Mouse (Mus musculus): ENCODE data around the gene Tpmt. TPM values are rescaled to one million over a fixed set of nuclear protein-coding genes. Genes with fewer than 3 reads are reported as not detected.

The Tpmt gene
- polyA plus RNA-seq, 1 experiment from 2014 or later = 15.9 TPM

- H3K27me3 ChIP-seq (replicated peaks; ENCODE audit: control insufficient read depth, insufficient read depth, low read length) = no peaks in the 10 kb centered on the region
- no peaks in the 10 kb centered on the region for H3K9me3 ChIP-seq (ENCODE audit: control insufficient read depth, low read length)
- H3K4me3 ChIP-seq (ENCODE audit: low read depth, low read length) = no peak overlapping the region
- ATAC-seq (replicated peaks; ENCODE audit: low FRiP score) (no peak), DNase-seq (ENCODE audit: low spot score) (peak; percentile 27)
- H3K36me3 ChIP-seq (ENCODE audit: control insufficient read depth, insufficient read depth, low read length) = peaks cover 2% of the 10 kb centered on the region; the same call in 1 of the 2 replicates
- no peak overlapping the region for H3K9ac ChIP-seq (ENCODE audit: low read depth, low read length)
- no peaks in the 10 kb centered on the region for H3K4me1 ChIP-seq (replicated peaks; ENCODE audit: control insufficient read depth, insufficient read depth, low read length)
- H3K4me2 ChIP-seq = no peak overlapping the region
- 90% methylated on average over 13 of the region's 13 CpGs for WGBS
- H3K27ac ChIP-seq (ENCODE audit: low read depth, low read length) = no peak overlapping the region
These were observed 27.3 kb upstream of the Tpmt start for GRCm38 (mm10) chr13:47071871-47072270.

- no peak overlapping the region for H3K4me3 ChIP-seq (ENCODE audit: low read depth, low read length)
- H3K9ac ChIP-seq (ENCODE audit: low read depth, low read length) = no peak overlapping the region
- ATAC-seq (replicated peaks; ENCODE audit: low FRiP score) = no peak
- no peaks in the 10 kb centered on the region for H3K9me3 ChIP-seq (ENCODE audit: control insufficient read depth, low read length)
- H3K36me3 ChIP-seq (ENCODE audit: control insufficient read depth, insufficient read depth, low read length) = peaks cover 2% of the 10 kb centered on the region; the same call in 1 of the 2 replicates
- DNase-seq (ENCODE audit: low spot score) = peak; percentile 24
- H3K4me1 ChIP-seq (replicated peaks; ENCODE audit: control insufficient read depth, insufficient read depth, low read length) = no peaks in the 10 kb centered on the region
- WGBS = 87% methylated on average over 15 of the region's 15 CpGs
- no peaks in the 10 kb centered on the region for H3K27me3 ChIP-seq (replicated peaks; ENCODE audit: control insufficient read depth, insufficient read depth, low read length)
- H3K4me2 ChIP-seq = no peak overlapping the region
- no peak overlapping the region for H3K27ac ChIP-seq (ENCODE audit: low read depth, low read length)
These were observed 26.0 kb upstream of the Tpmt start for GRCm38 (mm10) chr13:47070329-47071080.

- ATAC-seq (replicated peaks; ENCODE audit: low FRiP score) (no peak), DNase-seq (ENCODE audit: low spot score) (no peak)
- Histone ChIP-seq H3K4me1 (replicated peaks; ENCODE audit: control insufficient read depth, insufficient read depth, low read length) (no peaks in the 10 kb centered on the region), H3K27ac (ENCODE audit: low read depth, low read length) (no peak overlapping the region), H3K4me3 (ENCODE audit: low read depth, low read length) (no peak overlapping the region), H3K4me2 (no peak overlapping the region), H3K9ac (ENCODE audit: low read depth, low read length) (no peak overlapping the region), H3K9me3 (ENCODE audit: control insufficient read depth, low read length) (no peaks in the 10 kb centered on the region), H3K27me3 (replicated peaks; ENCODE audit: control insufficient read depth, insufficient read depth, low read length) (no peaks in the 10 kb centered on the region), H3K36me3 (ENCODE audit: control insufficient read depth, insufficient read depth, low read length) (peaks cover under 1% of the 10 kb centered on the region; the same call in 1 of the 2 replicates)
- 89% methylated on average over 6 of the region's 6 CpGs for WGBS
These were observed 22.5 kb upstream of the Tpmt start for GRCm38 (mm10) chr13:47067001-47067400.

- WGBS = 95% methylated on average over 10 of the region's 10 CpGs
- Histone ChIP-seq H3K4me1 (replicated peaks; ENCODE audit: control insufficient read depth, insufficient read depth, low read length) (no peaks in the 10 kb centered on the region), H3K36me3 (ENCODE audit: control insufficient read depth, insufficient read depth, low read length) (no peaks in the 10 kb centered on the region), H3K9me3 (ENCODE audit: control insufficient read depth, low read length) (no peaks in the 10 kb centered on the region), H3K4me2 (no peak overlapping the region), H3K27ac (ENCODE audit: low read depth, low read length) (no peak overlapping the region), H3K4me3 (ENCODE audit: low read depth, low read length) (no peak overlapping the region), H3K27me3 (replicated peaks; ENCODE audit: control insufficient read depth, insufficient read depth, low read length) (no peaks in the 10 kb centered on the region), H3K9ac (ENCODE audit: low read depth, low read length) (no peak overlapping the region)
- ATAC-seq (replicated peaks; ENCODE audit: low FRiP score) (no peak), DNase-seq (ENCODE audit: low spot score) (peak; percentile 15)
These were observed 22.0 kb upstream of the Tpmt start for GRCm38 (mm10) chr13:47066516-47066915.

GRCm38 (mm10) chr13:47063985-47064760 is 19.6 kb upstream of the Tpmt start:
- H3K27me3 ChIP-seq (replicated peaks; ENCODE audit: control insufficient read depth, insufficient read depth, low read length) = no peaks in the 10 kb centered on the region
- DNase-seq (ENCODE audit: low spot score) (peak; percentile 24), ATAC-seq (replicated peaks; ENCODE audit: low FRiP score) (no peak)
- H3K4me2 ChIP-seq = no peak overlapping the region
- WGBS = 84% methylated on average over 15 of the region's 15 CpGs
- H3K9ac ChIP-seq (ENCODE audit: low read depth, low read length) = no peak overlapping the region
- no peaks in the 10 kb centered on the region for H3K36me3 ChIP-seq (ENCODE audit: control insufficient read depth, insufficient read depth, low read length)
- H3K27ac ChIP-seq (ENCODE audit: low read depth, low read length) = no peak overlapping the region
- H3K9me3 ChIP-seq (ENCODE audit: control insufficient read depth, low read length) = no peaks in the 10 kb centered on the region
- no peaks in the 10 kb centered on the region for H3K4me1 ChIP-seq (replicated peaks; ENCODE audit: control insufficient read depth, insufficient read depth, low read length)
- H3K4me3 ChIP-seq (ENCODE audit: low read depth, low read length) = no peak overlapping the region

- ATAC-seq (replicated peaks; ENCODE audit: low FRiP score) = no peak
- Histone ChIP-seq H3K4me3 (ENCODE audit: low read depth, low read length) (no peak overlapping the region), H3K27me3 (replicated peaks; ENCODE audit: control insufficient read depth, insufficient read depth, low read length) (no peaks in the 10 kb centered on the region), H3K36me3 (ENCODE audit: control insufficient read depth, insufficient read depth, low read length) (no peaks in the 10 kb centered on the region), H3K9ac (ENCODE audit: low read depth, low read length) (no peak overlapping the region), H3K27ac (ENCODE audit: low read depth, low read length) (no peak overlapping the region), H3K4me1 (replicated peaks; ENCODE audit: control insufficient read depth, insufficient read depth, low read length) (no peaks in the 10 kb centered on the region), H3K9me3 (ENCODE audit: control insufficient read depth, low read length) (no peaks in the 10 kb centered on the region), H3K4me2 (no peak overlapping the region)
- WGBS = 94% methylated on average over 17 of the region's 17 CpGs
- DNase-seq (ENCODE audit: low spot score) = no peak
These were observed 18.2 kb upstream of the Tpmt start for GRCm38 (mm10) chr13:47062756-47063155.

- Histone ChIP-seq H3K4me1 (replicated peaks; ENCODE audit: control insufficient read depth, insufficient read depth, low read length) (no peaks in the 10 kb centered on the region), H3K27ac (ENCODE audit: low read depth, low read length) (no peak overlapping the region), H3K4me3 (ENCODE audit: low read depth, low read length) (no peak overlapping the region), H3K36me3 (ENCODE audit: control insufficient read depth, insufficient read depth, low read length) (0 out of 2 replicates have a peak, but pooled peaks cover 2% of the 10 kb centered on the region), H3K27me3 (replicated peaks; ENCODE audit: control insufficient read depth, insufficient read depth, low read length) (no peaks in the 10 kb centered on the region), H3K9me3 (ENCODE audit: control insufficient read depth, low read length) (no peaks in the 10 kb centered on the region), H3K4me2 (no peak overlapping the region), H3K9ac (ENCODE audit: low read depth, low read length) (no peak overlapping the region)
- 81% methylated on average over 5 of the region's 5 CpGs for WGBS
- no peak for ATAC-seq (replicated peaks; ENCODE audit: low FRiP score)
- DNase-seq (ENCODE audit: low spot score) = no peak
These were observed 12.2 kb upstream of the Tpmt start for GRCm38 (mm10) chr13:47056781-47057180.

GRCm38 (mm10) chr13:47056126-47056525 is 11.6 kb upstream of the Tpmt start:
- Histone ChIP-seq H3K27ac (ENCODE audit: low read depth, low read length) (no peak overlapping the region), H3K27me3 (replicated peaks; ENCODE audit: control insufficient read depth, insufficient read depth, low read length) (no peaks in the 10 kb centered on the region), H3K36me3 (ENCODE audit: control insufficient read depth, insufficient read depth, low read length) (0 out of 2 replicates have a peak, but pooled peaks cover 4% of the 10 kb centered on the region), H3K4me3 (ENCODE audit: low read depth, low read length) (no peak overlapping the region), H3K4me1 (replicated peaks; ENCODE audit: control insufficient read depth, insufficient read depth, low read length) (no peaks in the 10 kb centered on the region), H3K9ac (ENCODE audit: low read depth, low read length) (no peak overlapping the region), H3K4me2 (no peak overlapping the region), H3K9me3 (ENCODE audit: control insufficient read depth, low read length) (no peaks in the 10 kb centered on the region)
- 84% methylated on average over 11 of the region's 11 CpGs for WGBS
- DNase-seq (ENCODE audit: low spot score) (no peak), ATAC-seq (replicated peaks; ENCODE audit: low FRiP score) (no peak)
